Mouse (Mus musculus) ES-E14 (cell line): ENCODE results near the gene Igf1. TPM values are rescaled to one million over a fixed set of nuclear protein-coding genes. Genes with fewer than 3 reads are reported as not detected.
A peak's percentile ranks its signal among the peaks of the same experiment; 100 is the strongest.

Experiments
- DNase-seq: peaks from one replicate; pipeline ENCODE4 v3.0.0-alpha.2; 2013; ENCODE audit warnings: low read depth, low spot score
- H3K27ac ChIP-seq: 2 replicates; pipeline ENCODE4 v1.5.1; 2012; ENCODE audit warnings: low read depth, mild to moderate bottlenecking, low read length, moderate library complexity, mixed read lengths; ENCODE audit not compliant: poor library complexity, insufficient read depth, severe bottlenecking
- H3K36me3 ChIP-seq: 2 replicates; pipeline ENCODE4 v1.6.1; 2012; ENCODE audit warnings: mild to moderate bottlenecking, low read length, moderate library complexity, mixed read lengths; ENCODE audit not compliant: control insufficient read depth, poor library complexity, insufficient read depth, severe bottlenecking
- H3K4me1 ChIP-seq, 2 experiments: fragments of 150-350 bp in 1 of 2; sonication (generic) in 1 of 2; 2 replicates each; pipeline ENCODE4 v1.6.1; 2012; ENCODE audit warnings: low read length in 2 of 2, mild to moderate bottlenecking in 1 of 2, mixed read lengths in 1 of 2; ENCODE audit not compliant: control insufficient read depth in 2 of 2, insufficient read depth in 2 of 2, poor library complexity in 1 of 2
- H3K4me3 ChIP-seq, 2 experiments: fragments of 150-350 bp in 1 of 2; sonication (generic) in 1 of 2; 2 replicates each; pipeline ENCODE4 v1.5.1; 2012; ENCODE audit warnings: low read length in 2 of 2, low read depth in 1 of 2, mild to moderate bottlenecking in 1 of 2, mixed read lengths in 1 of 2; ENCODE audit not compliant: insufficient read depth in 1 of 2, poor library complexity in 1 of 2, severe bottlenecking in 1 of 2
- H3K9ac ChIP-seq: 2 replicates; pipeline ENCODE4 v1.6.1; 2012; ENCODE audit warnings: low read depth, mild to moderate bottlenecking, low read length, mixed read lengths; ENCODE audit not compliant: poor library complexity, insufficient read depth, severe bottlenecking
- H3K9me3 ChIP-seq: fragments of 150-350 bp; sonication (generic); 2 replicates; pipeline ENCODE4 v1.6.1; 2012; ENCODE audit warnings: low read depth, mild to moderate bottlenecking, low read length; ENCODE audit not compliant: control insufficient read depth, insufficient read depth
- CHD2 ChIP-seq: IDR thresholded peaks from 2 replicates; pipeline ENCODE4 v1.6.1; 2014; ENCODE audit warnings: mild to moderate bottlenecking, low read depth, low read length, inconsistent platforms
- HCFC1 ChIP-seq: IDR thresholded peaks from 2 replicates; pipeline ENCODE4 v1.6.1; 2012; ENCODE audit warnings: low read length, inconsistent platforms, borderline replicate concordance; ENCODE audit not compliant: insufficient read depth
- MAFK ChIP-seq: IDR thresholded peaks from 2 replicates; pipeline ENCODE4 v1.6.1; 2014; ENCODE audit warnings: mild to moderate bottlenecking, low read depth, low read length, inconsistent platforms; ENCODE audit not compliant: insufficient read depth
- ZC3H11A ChIP-seq: IDR thresholded peaks from 2 replicates; pipeline ENCODE4 v1.6.1; 2012; ENCODE audit warnings: low read depth, mild to moderate bottlenecking, inconsistent platforms, low read length, borderline replicate concordance
- ZNF384 ChIP-seq: IDR thresholded peaks from 2 replicates; pipeline ENCODE4 v1.6.1; 2012; ENCODE audit warnings: low read depth, low read length, inconsistent platforms
- in situ Hi-C, 2 experiments: fragments of 600-800 bp; cut with MboI; formaldehyde crosslinking; loops; one replicate each; pipeline ENCODE4 v1.15.1; 2025; ENCODE audit warnings: low sequenced_read_pairs in 2 of 2, inconsistent platforms in 1 of 2; ENCODE audit not compliant: unreplicated experiment in 2 of 2
- total RNA-seq: library from RNA; depleted of rRNA; stranded (reverse); fragments of 300-350 nt; gene quantifications from 2 replicates; pipeline ENCODE4 v1.2.3, GENCODE M21; 2012

The Igf1 gene
- total RNA-seq, 1 experiment = 0.40 TPM

DNA sequence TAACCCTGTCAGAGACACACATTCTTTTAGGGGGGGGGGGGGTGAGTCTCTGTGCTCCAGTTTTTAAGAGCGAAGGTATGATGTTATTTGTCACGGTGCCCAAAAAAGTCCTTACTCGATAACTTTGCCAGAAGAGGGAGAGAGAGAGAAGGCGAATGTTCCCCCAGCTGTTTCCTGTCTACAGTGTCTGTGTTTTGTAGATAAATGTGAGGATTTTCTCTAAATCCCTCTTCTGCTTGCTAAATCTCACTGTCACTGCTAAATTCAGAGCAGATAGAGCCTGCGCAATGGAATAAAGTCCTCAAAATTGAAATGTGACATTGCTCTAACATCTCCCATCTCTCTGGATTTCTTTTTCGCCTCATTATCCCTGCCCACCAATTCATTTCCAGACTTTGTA, 874 bp downstream of the Igf1 start:
- Histone ChIP-seq H3K36me3 (no peaks in the 10 kb centered on the region), H3K4me3 (no peak overlapping the region), H3K4me1 (0 out of 4 replicates have a peak, but pooled peaks cover 0 to 2% of the 10 kb centered on the region in 2 experiments), H3K9me3 (no peaks in the 10 kb centered on the region), H3K9ac (no peak overlapping the region), H3K27ac (no peak overlapping the region)
- TF ChIP-seq HCFC1 (no peak), ZC3H11A (no peak), ZNF384 (no peak), CHD2 (no peak), MAFK (no peak)
- in situ Hi-C loops = loop anchor here in 1 of 2 experiments (25.0 kb wide), 1 partner anchor 453 kb away; no protein-coding TSS in a partner anchor
- no peak for DNase-seq

- Histone ChIP-seq H3K9ac (no peak overlapping the region), H3K36me3 (no peaks in the 10 kb centered on the region)
Observed at GRCm38 (mm10) chr10:87859453-87859852, 1.4 kb downstream of the Igf1 start.

DNA sequence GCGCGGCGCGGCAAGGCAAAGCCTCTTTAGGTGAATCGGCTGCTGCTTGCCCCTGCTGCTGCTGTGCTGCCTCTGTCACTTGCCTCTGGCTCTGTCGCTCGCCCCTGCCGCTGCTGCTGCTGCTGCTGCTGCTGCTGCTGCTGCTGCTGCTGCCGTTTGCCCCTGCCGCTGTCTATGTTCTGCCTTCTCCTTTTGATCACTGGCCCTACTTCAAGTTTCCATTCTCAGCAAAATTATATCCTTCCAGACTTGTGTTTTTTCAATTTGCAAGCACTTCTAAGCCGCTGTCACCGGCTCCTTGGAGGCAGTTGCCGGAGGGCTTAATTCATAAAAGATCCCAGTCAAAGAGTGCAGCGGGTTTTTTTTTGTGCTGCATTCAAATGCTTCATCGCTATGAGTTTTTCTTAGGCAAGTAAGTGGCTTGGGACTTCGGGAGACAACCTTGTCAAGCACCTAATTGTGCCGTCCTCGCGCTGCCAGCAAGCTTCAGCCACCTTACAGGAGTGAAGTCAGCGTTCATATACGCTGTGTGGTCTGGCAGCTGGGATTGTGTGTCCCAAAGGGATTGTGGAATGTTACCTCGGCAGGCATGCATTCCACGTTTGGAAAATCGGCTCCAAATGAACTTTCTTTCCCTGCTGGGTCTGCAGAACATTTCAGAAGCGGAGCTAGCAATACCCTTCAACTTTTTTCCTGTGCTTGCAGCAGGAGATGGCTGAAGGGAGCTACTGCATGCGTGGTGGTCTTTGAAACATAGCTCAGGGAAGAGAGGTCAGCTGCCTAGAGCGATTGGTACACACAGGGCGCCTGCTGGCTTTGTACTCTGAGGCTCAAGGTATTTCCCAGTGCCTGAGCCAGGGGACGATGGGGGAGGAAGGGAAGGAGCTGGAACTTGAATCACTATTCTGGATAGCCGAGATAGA, 2.4 kb downstream of the Igf1 start:
- no peaks in the 10 kb centered on the region for H3K9me3 ChIP-seq
- H3K4me1 ChIP-seq = 0 out of 4 replicates have a peak, but pooled peaks cover 0 to 2% of the 10 kb centered on the region in 2 experiments
- H3K27ac ChIP-seq = no peak overlapping the region
- H3K36me3 ChIP-seq = no peaks in the 10 kb centered on the region
- in situ Hi-C loops = loop anchor here in 1 of 2 experiments (25.0 kb wide), 1 partner anchor 452 kb away; no protein-coding TSS in a partner anchor
- DNase-seq = peak; percentile 12
- no peak overlapping the region for H3K9ac ChIP-seq
- no peak for TF ChIP-seq CHD2
- TF ChIP-seq HCFC1 = no peak
- TF ChIP-seq ZC3H11A = no peak
- TF ChIP-seq ZNF384 = no peak
- TF ChIP-seq MAFK = no peak
- peak overlapping the region; percentile 23 to 42; a peak in 3 of 4 replicates for H3K4me3 ChIP-seq

More at GRCm38 (mm10) chr10:87859453-87859852, 1.4 kb downstream of the Igf1 start:
- DNase-seq = no peak
- H3K27ac ChIP-seq = no peak overlapping the region
- H3K9me3 ChIP-seq = no peaks in the 10 kb centered on the region
- no peak overlapping the region for H3K4me3 ChIP-seq
- 0 out of 4 replicates have a peak, but pooled peaks cover 0 to 2% of the 10 kb centered on the region in 2 experiments for H3K4me1 ChIP-seq
- in situ Hi-C loops = loop anchor here in 1 of 2 experiments (25.0 kb wide), 1 partner anchor 453 kb away; no protein-coding TSS in a partner anchor
- TF ChIP-seq MAFK (peak; percentile 71), ZNF384 (no peak)

GRCm38 (mm10) chr10:87861104-87861455, 3.0 kb downstream of the Igf1 start:
- no peaks in the 10 kb centered on the region for H3K36me3 ChIP-seq
- in situ Hi-C loops = loop anchor here in 1 of 2 experiments (25.0 kb wide), 1 partner anchor 451 kb away; no protein-coding TSS in a partner anchor
- TF ChIP-seq ZNF384 (no peak), ZC3H11A (no peak), CHD2 (no peak), MAFK (no peak), HCFC1 (no peak)
- H3K4me1 ChIP-seq = 0 out of 4 replicates have a peak, but pooled peaks cover 0 to 2% of the 10 kb centered on the region in 2 experiments
- H3K4me3 ChIP-seq = no peak overlapping the region
- no peak overlapping the region for H3K9ac ChIP-seq
- DNase-seq = peak; percentile 29
- no peak overlapping the region for H3K27ac ChIP-seq
- no peaks in the 10 kb centered on the region for H3K9me3 ChIP-seq
